Mouse (Mus musculus): ENCODE results near the gene Gm5478. TPM values are rescaled to one million over a fixed set of nuclear protein-coding genes. Genes with fewer than 3 reads are reported as not detected.
"Not testable (repeated sequence)": the region's sequence is repeated elsewhere in the genome, so short reads cannot be mapped to it uniquely, and the experiment has no call there.

The Gm5478 gene
- not detected in 2 replicates for total RNA-seq (2012; rRNA removed)
- total RNA-seq (2014; rRNA removed) = not detected in 2 replicates
- not detected in 2 replicates for polyA plus RNA-seq (2012; ENCODE audit: insufficient read length, low read depth)

DNA sequence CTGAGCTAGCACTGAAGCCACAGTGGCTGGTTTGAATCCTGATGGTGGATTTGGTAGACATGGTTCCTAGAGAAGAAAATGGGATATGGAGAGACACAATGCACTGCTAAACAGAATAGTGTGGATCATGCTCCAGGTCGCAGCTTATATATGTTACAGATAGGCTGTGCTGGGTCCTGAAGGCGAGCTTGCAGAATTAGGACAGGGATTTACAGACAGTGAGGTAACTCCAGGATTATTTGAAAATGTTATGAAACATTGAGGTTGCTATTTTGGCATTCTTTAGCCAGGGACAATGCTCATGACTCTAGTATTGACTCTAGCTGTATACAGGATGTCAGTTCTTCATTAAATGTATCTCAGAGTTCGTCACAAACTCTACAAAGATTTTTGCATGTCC is at the start of gene Gm5478:
Gene Gm5478 (minus strand): TSS at position 101 of the 400 bp plus-strand sequence.
- H3K9me3 ChIP-seq (replicated peaks; ENCODE audit: low read length) = no peaks in the 10 kb centered on the region
- peaks cover 78% of the 10 kb centered on the region for H3K27me3 ChIP-seq (replicated peaks)
- no peak within 1 kb of the TSS for H3K9ac ChIP-seq (ENCODE audit: insufficient read depth, low read depth)
- in situ Hi-C loops (cut with MboI; ENCODE audit: low pct_ligation_motif_present, low pct_unique_long_range_greater_than_20kb, low sequenced_read_pairs) (no loop called here), dilution Hi-C loops (cut with MboI; ENCODE audit: extremely low pct_ligation_motif_present, extremely low pct_unique_long_range_greater_than_20kb, low sequenced_read_pairs) (no loop called here)
- H3K4me3 ChIP-seq (replicated peaks in 1 of 3; ENCODE audit: low read depth in 2 of 3, low read length in 2 of 3, poor library complexity in 1 of 3) = no peak within 1 kb of the TSS
- no peaks in the 10 kb centered on the region for H3K36me3 ChIP-seq (replicated peaks in 1 of 2; ENCODE audit: control insufficient read depth in 1 of 2, insufficient read depth in 1 of 2, low read length in 1 of 2)
- H3K27ac ChIP-seq (ENCODE audit: insufficient read depth, low read depth) = no peak within 1 kb of the TSS
- no peaks in the 10 kb centered on the region for H3K4me1 ChIP-seq (ENCODE audit: control insufficient read depth in 1 of 2, insufficient read depth in 2 of 2)
- no peak within 1 kb of the TSS for H3K4me2 ChIP-seq (ENCODE audit: insufficient read depth, low read depth, poor library complexity, severe bottlenecking)
- H3K79me2 ChIP-seq (replicated peaks; ENCODE audit: control insufficient read depth, extremely low read depth, insufficient read depth, poor library complexity, severe bottlenecking) = no peaks in the 10 kb centered on the region
- DNase-seq (ENCODE audit: extremely low read depth) = no peak
- no peak for TF ChIP-seq MAX (IDR thresholded peaks at IDR 0.05; ENCODE audit: low read length)

DNA sequence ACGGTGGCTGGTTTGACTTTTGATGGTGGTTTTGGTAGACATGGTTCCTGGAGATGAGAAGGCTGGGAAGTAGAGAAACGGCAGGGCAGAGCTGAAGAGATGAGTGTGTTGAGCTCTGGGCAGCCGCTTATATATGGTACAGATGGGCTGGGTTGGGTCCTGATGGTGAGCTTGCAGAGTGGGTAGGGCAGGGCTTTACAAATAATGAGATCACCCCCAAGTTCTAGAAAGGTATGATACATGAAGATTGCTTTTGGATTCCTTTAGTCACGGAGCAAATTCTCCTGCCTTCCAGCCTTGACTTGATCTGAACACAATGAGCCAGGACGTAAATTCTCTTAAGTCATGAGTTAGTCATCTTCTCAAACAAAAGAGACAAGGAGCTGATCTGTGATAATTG is 47.0 kb upstream of the Gm5478 start, which contains the start of gene Krt6a:
Gene Krt6a (minus strand): TSS at position 101 of the 400 bp plus-strand sequence.
- H3K4me1 ChIP-seq (ENCODE audit: control insufficient read depth in 1 of 2, insufficient read depth in 2 of 2) = no peaks in the 10 kb centered on the region
- no peak within 1 kb of the TSS for H3K27ac ChIP-seq (ENCODE audit: insufficient read depth, low read depth)
- H3K4me2 ChIP-seq (ENCODE audit: insufficient read depth, low read depth, poor library complexity, severe bottlenecking) = no peak within 1 kb of the TSS
- no peaks in the 10 kb centered on the region for H3K9me3 ChIP-seq (replicated peaks; ENCODE audit: low read length)
- no peak within 1 kb of the TSS for H3K4me3 ChIP-seq (replicated peaks in 1 of 3; ENCODE audit: low read depth in 2 of 3, low read length in 2 of 3, poor library complexity in 1 of 3)
- TF ChIP-seq EP300 (IDR thresholded peaks at IDR 0.05; ENCODE audit: low read length) (no peak), MEF2A (IDR thresholded peaks at IDR 0.05; ENCODE audit: borderline replicate concordance, low read depth, low read length) (no peak), CTCF (conservative IDR thresholded peaks at IDR 0.05 in 1 of 2, IDR thresholded peaks at IDR 0.05 in 1 of 2; ENCODE audit: low read depth in 2 of 2, low read length in 2 of 2) (no peak), ZC3H11A (IDR thresholded peaks at IDR 0.05; ENCODE audit: low read depth, low read length) (no peak), NRF1 (IDR thresholded peaks at IDR 0.05; ENCODE audit: low read depth, low read length) (no peak), MAX (IDR thresholded peaks at IDR 0.05; ENCODE audit: low read length) (no peak), MYC (IDR thresholded peaks at IDR 0.05; ENCODE audit: low read depth, low read length) (no peak), HCFC1 (IDR thresholded peaks at IDR 0.05; ENCODE audit: low read depth, low read length) (no peak), NELFE (IDR thresholded peaks at IDR 0.05; ENCODE audit: low read depth, low read length) (no peak), SIN3A (IDR thresholded peaks at IDR 0.05; ENCODE audit: low read length) (no peak), E2F4 (IDR thresholded peaks at IDR 0.05; ENCODE audit: insufficient replicate concordance, low read depth, low read length) (no peak), ETS1 (conservative IDR thresholded peaks at IDR 0.05; ENCODE audit: low read depth, low read length) (no peak), CHD2 (IDR thresholded peaks at IDR 0.05; ENCODE audit: low read length) (no peak), MAZ (IDR thresholded peaks at IDR 0.05; ENCODE audit: low read depth, low read length) (no peak), KAT2A (IDR thresholded peaks at IDR 0.05; ENCODE audit: insufficient replicate concordance, low read length) (no peak), IRF4 (IDR thresholded peaks at IDR 0.05; ENCODE audit: low read depth, low read length) (no peak), USF2 (conservative IDR thresholded peaks at IDR 0.05; ENCODE audit: low read depth, low read length) (no peak), RCOR1 (conservative IDR thresholded peaks at IDR 0.05; ENCODE audit: low read depth, low read length) (no peak), TBP (conservative IDR thresholded peaks at IDR 0.05; ENCODE audit: low read depth, low read length) (no peak)
- H3K36me3 ChIP-seq (replicated peaks in 1 of 2; ENCODE audit: control insufficient read depth in 1 of 2, insufficient read depth in 1 of 2, low read length in 1 of 2) = no peaks in the 10 kb centered on the region
- no peaks in the 10 kb centered on the region for H3K79me2 ChIP-seq (replicated peaks; ENCODE audit: control insufficient read depth, extremely low read depth, insufficient read depth, poor library complexity, severe bottlenecking)
- H3K27me3 ChIP-seq (replicated peaks) = peaks cover 75% of the 10 kb centered on the region
- dilution Hi-C loops (cut with MboI; ENCODE audit: extremely low pct_ligation_motif_present, extremely low pct_unique_long_range_greater_than_20kb, low sequenced_read_pairs) (no loop called here), in situ Hi-C loops (cut with MboI; ENCODE audit: low pct_ligation_motif_present, low pct_unique_long_range_greater_than_20kb, low sequenced_read_pairs) (no loop called here)
- H3K9ac ChIP-seq (ENCODE audit: insufficient read depth, low read depth) = no peak within 1 kb of the TSS
- DNase-seq (ENCODE audit: extremely low read depth) = no peak

DNA sequence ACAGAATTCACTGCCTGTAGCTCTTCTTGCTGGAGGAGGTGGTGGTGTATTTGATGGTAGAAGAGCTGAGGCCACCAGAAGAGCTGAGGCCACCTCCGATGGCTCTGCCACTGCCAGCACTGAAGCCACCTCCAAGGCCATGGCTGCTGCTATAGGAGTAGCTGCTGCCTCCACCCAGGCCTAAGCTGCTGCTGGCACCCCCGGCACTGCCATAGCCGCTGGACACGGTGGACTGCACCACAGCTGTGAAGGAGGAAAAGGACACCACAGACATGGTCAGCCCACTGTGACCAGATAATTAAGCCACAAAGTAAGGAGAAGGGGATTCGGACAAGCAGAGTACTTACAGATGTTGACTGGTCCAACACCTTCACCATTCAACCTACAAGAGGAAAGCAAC is 43.3 kb upstream of the Gm5478 start:
- in situ Hi-C loops (cut with MboI; ENCODE audit: low pct_ligation_motif_present, low pct_unique_long_range_greater_than_20kb, low sequenced_read_pairs); H3K4me2 ChIP-seq (ENCODE audit: insufficient read depth, low read depth, poor library complexity, severe bottlenecking); H3K27ac ChIP-seq (ENCODE audit: insufficient read depth, low read depth); H3K36me3 ChIP-seq (replicated peaks in 1 of 2; ENCODE audit: control insufficient read depth in 1 of 2, insufficient read depth in 1 of 2, low read length in 1 of 2); H3K79me2 ChIP-seq (replicated peaks; ENCODE audit: control insufficient read depth, extremely low read depth, insufficient read depth, poor library complexity, severe bottlenecking); dilution Hi-C loops (cut with MboI; ENCODE audit: extremely low pct_ligation_motif_present, extremely low pct_unique_long_range_greater_than_20kb, low sequenced_read_pairs); H3K9ac ChIP-seq (ENCODE audit: insufficient read depth, low read depth); DNase-seq (ENCODE audit: extremely low read depth); H3K4me3 ChIP-seq (replicated peaks in 1 of 3; ENCODE audit: low read depth in 2 of 3, low read length in 2 of 3, poor library complexity in 1 of 3); H3K4me1 ChIP-seq (ENCODE audit: control insufficient read depth in 1 of 2, insufficient read depth in 2 of 2); H3K9me3 ChIP-seq (replicated peaks; ENCODE audit: low read length): not testable (repeated sequence)
- peaks cover 75% of the 10 kb centered on the region for H3K27me3 ChIP-seq (replicated peaks)
